Mouse (Mus musculus): ENCODE measurements at regions not wholly inside any gene's neighbourhood (a gene's known extent, or its start where the extent isn't known, plus 50 kb on each side); places are given as distances from the start of the nearest gene placed in this dataset.

- DNase-seq: no peak
Measured at GRCm38 (mm10) chr6:31109604-31110003, 150.7 kb upstream of the Klf14 start.

GRCm38 (mm10) chr6:31112293-31113077, 153.6 kb upstream of the Klf14 start:
- no peak for DNase-seq

GRCm38 (mm10) chr6:31113558-31114326, 154.9 kb upstream of the Klf14 start:
- no peak for DNase-seq

- no peak for DNase-seq
Measured at GRCm38 (mm10) chr6:31114336-31115335, 155.8 kb upstream of the Klf14 start.

GRCm38 (mm10) chr6:31115566-31115965, 156.7 kb upstream of the Klf14 start:
- DNase-seq: no peak

- DNase-seq: peak; percentile 81
Measured at GRCm38 (mm10) chr6:31116365-31116764, 157.5 kb upstream of the Klf14 start.

- DNase-seq: no peak
Measured at GRCm38 (mm10) chr6:31117666-31118065, 158.8 kb upstream of the Klf14 start.

GRCm38 (mm10) chr6:31121008-31121407, 162.1 kb upstream of the Klf14 start:
- peak; percentile 17 for DNase-seq

- peak; percentile 16 for DNase-seq
Measured at GRCm38 (mm10) chr6:31122895-31123294, 164.0 kb upstream of the Klf14 start.

- no peak for DNase-seq
Measured at GRCm38 (mm10) chr6:31123342-31123990, 164.6 kb upstream of the Klf14 start.

GRCm38 (mm10) chr6:31124076-31124475, 165.2 kb upstream of the Klf14 start:
- DNase-seq: no peak

- no peak for DNase-seq
Measured at GRCm38 (mm10) chr6:31124872-31125271, 166.0 kb upstream of the Klf14 start.

GRCm38 (mm10) chr6:31125328-31126118, 166.6 kb upstream of the Klf14 start:
- no peak for DNase-seq

GRCm38 (mm10) chr6:31126131-31126871, 167.4 kb upstream of the Klf14 start:
- DNase-seq: no peak

- DNase-seq: no peak
Measured at GRCm38 (mm10) chr6:31129170-31129569, 170.3 kb upstream of the Klf14 start.

- no peak for DNase-seq
Measured at GRCm38 (mm10) chr6:31129987-31130386, 171.1 kb upstream of the Klf14 start.

GRCm38 (mm10) chr6:31130522-31130921, 171.6 kb upstream of the Klf14 start:
- no peak for DNase-seq

GRCm38 (mm10) chr6:31131716-31132115, 172.8 kb upstream of the Klf14 start:
- DNase-seq: no peak

GRCm38 (mm10) chr6:31132396-31133190, 173.7 kb upstream of the Klf14 start:
- DNase-seq: no peak

Data from layer of hippocampus, adult 9-11 months (tissue).